Mouse (Mus musculus) forebrain, embryonic 11.5 days (tissue): Measurements from ENCODE around the gene Olfm2. TPM values are rescaled to one million over a fixed set of nuclear protein-coding genes. Genes with fewer than 3 reads are reported as not detected.
"Not testable (repeated sequence)": the region's sequence is repeated elsewhere in the genome, so short reads cannot be mapped to it uniquely, and the experiment has no call there.

ENCODE experiments used
- ATAC-seq: fragments of 200-750 bp; cut with Nextera tagmentation; replicated peaks from 2 replicates; pipeline ENCODE4 v1.8.0; 2017; ENCODE audit warnings: moderate TSS enrichment; ENCODE audit not compliant: low FRiP score
- DNase-seq: peaks from one replicate; pipeline ENCODE4 v3.0.0-alpha.2; 2017; ENCODE audit warnings: low spot score
- H3K27ac ChIP-seq: fragments of 300-500 bp; sonication (generic); 2 replicates; pipeline ENCODE4 v1.5.1; 2014; ENCODE audit warnings: low read depth, low read length
- H3K27me3 ChIP-seq: fragments of 300-500 bp; sonication (generic); 2 replicates; pipeline ENCODE4 v1.6.1; 2014; ENCODE audit warnings: mild to moderate bottlenecking, low read length, mixed read lengths; ENCODE audit not compliant: control insufficient read depth, insufficient read depth
- H3K36me3 ChIP-seq: fragments of 300-500 bp; sonication (generic); 2 replicates; pipeline ENCODE4 v1.6.1; 2014; ENCODE audit warnings: mild to moderate bottlenecking, low read length, moderate library complexity, mixed read lengths; ENCODE audit not compliant: control insufficient read depth, insufficient read depth
- H3K4me1 ChIP-seq: fragments of 300-500 bp; sonication (generic); replicated peaks from 2 replicates; pipeline ENCODE4 v1.6.1; 2014; ENCODE audit warnings: low read length, mixed read lengths; ENCODE audit not compliant: control insufficient read depth, insufficient read depth
- H3K4me2 ChIP-seq: fragments of 300-500 bp; sonication (generic); 2 replicates; pipeline ENCODE4 v1.6.1; 2014; ENCODE audit warnings: low read depth, mild to moderate bottlenecking, low read length, moderate library complexity, mixed read lengths; ENCODE audit not compliant: severe bottlenecking
- H3K4me3 ChIP-seq: fragments of 300-500 bp; sonication (generic); 2 replicates; pipeline ENCODE4 v1.5.1; 2014; ENCODE audit warnings: low read depth, low read length
- H3K9ac ChIP-seq: fragments of 300-500 bp; sonication (generic); 2 replicates; pipeline ENCODE4 v1.6.1; 2014; ENCODE audit warnings: low read length
- H3K9me3 ChIP-seq: fragments of 300-500 bp; sonication (generic); 2 replicates; pipeline ENCODE4 v1.6.1; 2016; ENCODE audit warnings: low read length, mixed read lengths; ENCODE audit not compliant: control insufficient read depth
- WGBS: fragments of 180-500 bp; shearing (Covaris S2); extraction: QIAGEN DNeasy Blood & Tissue Kit; methylation state at CpG from one replicate; pipeline ENCODE4 v1.1.7; 2014; 5-methylcytosine and 5-hydroxymethylcytosine counted together
- polyA plus RNA-seq: library from polyadenylated mRNA; unstranded; fragments of >200 nt; fragmentation: Nextera tagmentation; extraction: Ambion mirVana; gene quantifications from 2 replicates; pipeline ENCODE4 v1.2.1, GENCODE M21; 2014

The Olfm2 gene
- polyA plus RNA-seq, 1 experiment from 2014 or later = 15.4 TPM

- 8% methylated on average over 8 of the region's 8 CpGs for WGBS
- peaks cover 16% of the 10 kb centered on the region for H3K4me1 ChIP-seq
- H3K36me3 ChIP-seq = no peaks in the 10 kb centered on the region
- H3K9me3 ChIP-seq = no peaks in the 10 kb centered on the region
- H3K27ac ChIP-seq = peak overlapping the region; percentile 68
- H3K4me3 ChIP-seq = no peak overlapping the region
- no peak overlapping the region for H3K9ac ChIP-seq
- peak; percentile 69 for DNase-seq
- peaks cover 6% of the 10 kb centered on the region; the same call in 1 of the 2 replicates for H3K27me3 ChIP-seq
- H3K4me2 ChIP-seq = no peak overlapping the region
- ATAC-seq = peak; percentile 81
Measured at GRCm38 (mm10) chr9:20697466-20697865, 48.7 kb downstream of the Olfm2 start.

GRCm38 (mm10) chr9:20696107-20696712 is 49.9 kb downstream of the Olfm2 start:
- ATAC-seq = peak; percentile 13; the same call in 1 of the 2 replicates
- H3K27me3 ChIP-seq = peaks cover 6% of the 10 kb centered on the region; the same call in 1 of the 2 replicates

GRCm38 (mm10) chr9:20694721-20695235 is 51.4 kb downstream of the Olfm2 start:
- Histone ChIP-seq H3K36me3 (no peaks in the 10 kb centered on the region), H3K4me1 (peaks cover 17% of the 10 kb centered on the region)

More at GRCm38 (mm10) chr9:20696107-20696712, 49.9 kb downstream of the Olfm2 start:
- Histone ChIP-seq H3K9me3 (no peaks in the 10 kb centered on the region), H3K4me3 (no peak overlapping the region), H3K36me3 (no peaks in the 10 kb centered on the region), H3K27ac (no peak overlapping the region), H3K9ac (no peak overlapping the region), H3K4me2 (no peak overlapping the region), H3K4me1 (peaks cover 16% of the 10 kb centered on the region)
- DNase-seq = no peak
- 51% methylated on average over 5 of the region's 5 CpGs for WGBS

GRCm38 (mm10) chr9:20692863-20693262 is 53.3 kb downstream of the Olfm2 start:
- Histone ChIP-seq H3K9me3 (no peaks in the 10 kb centered on the region), H3K27ac (no peak overlapping the region), H3K27me3 (peaks cover 6% of the 10 kb centered on the region; the same call in 1 of the 2 replicates), H3K36me3 (no peaks in the 10 kb centered on the region), H3K4me1 (peaks cover 19% of the 10 kb centered on the region), H3K4me2 (no peak overlapping the region), H3K4me3 (no peak overlapping the region), H3K9ac (no peak overlapping the region)
- ATAC-seq (no peak), DNase-seq (no peak)
- 88% methylated on average over 3 of the region's 3 CpGs for WGBS

More at GRCm38 (mm10) chr9:20694721-20695235, 51.4 kb downstream of the Olfm2 start:
- Histone ChIP-seq H3K9me3 (no peaks in the 10 kb centered on the region), H3K27ac (no peak overlapping the region), H3K9ac (peak overlapping the region; percentile 41), H3K4me3 (peak overlapping the region; percentile 19), H3K27me3 (peaks cover 6% of the 10 kb centered on the region; the same call in 1 of the 2 replicates), H3K4me2 (peak overlapping the region; percentile 49)
- DNase-seq (no peak), ATAC-seq (no peak)
- 3% methylated on average over 25 of the region's 25 CpGs for WGBS

- not testable (repeated sequence) for H3K36me3 ChIP-seq, H3K27ac ChIP-seq, H3K9ac ChIP-seq, H3K4me3 ChIP-seq, DNase-seq, H3K4me2 ChIP-seq, H3K9me3 ChIP-seq, ATAC-seq, H3K27me3 ChIP-seq
- H3K4me1 ChIP-seq = peaks cover 11% of the 10 kb centered on the region; the same call in 1 of the 2 replicates
- WGBS = 87% methylated on average over 2 of the region's 2 CpGs
Measured at GRCm38 (mm10) chr9:20690449-20690848, 55.7 kb downstream of the Olfm2 start.

GRCm38 (mm10) chr9:20689913-20690312 is 56.2 kb downstream of the Olfm2 start:
- 0 out of 2 replicates have a peak overlapping the region, but pooled peaks have one; percentile 6 for H3K27ac ChIP-seq
- peaks cover 10% of the 10 kb centered on the region; the same call in 1 of the 2 replicates for H3K4me1 ChIP-seq
- no peak overlapping the region for H3K4me3 ChIP-seq
- peaks cover 3% of the 10 kb centered on the region; the same call in 1 of the 2 replicates for H3K27me3 ChIP-seq
- ATAC-seq (no peak), DNase-seq (no peak)
- no peaks in the 10 kb centered on the region for H3K36me3 ChIP-seq
- no peak overlapping the region for H3K9ac ChIP-seq
- H3K9me3 ChIP-seq = no peaks in the 10 kb centered on the region
- WGBS = 4% methylated on average over 4 of the region's 4 CpGs
- H3K4me2 ChIP-seq = no peak overlapping the region

GRCm38 (mm10) chr9:20689403-20689802 is 56.7 kb downstream of the Olfm2 start:
- WGBS = 83% methylated on average over 1 of the region's 1 CpGs
- no peak overlapping the region for H3K4me2 ChIP-seq
- DNase-seq (no peak), ATAC-seq (no peak)
- H3K4me3 ChIP-seq = no peak overlapping the region
- H3K36me3 ChIP-seq = no peaks in the 10 kb centered on the region
- H3K27me3 ChIP-seq = peaks cover 2% of the 10 kb centered on the region; the same call in 1 of the 2 replicates
- H3K27ac ChIP-seq = no peak overlapping the region
- no peak overlapping the region for H3K9ac ChIP-seq
- peaks cover 5% of the 10 kb centered on the region; the same call in 1 of the 2 replicates for H3K4me1 ChIP-seq
- H3K9me3 ChIP-seq = no peaks in the 10 kb centered on the region

GRCm38 (mm10) chr9:20685081-20685861 is 60.9 kb downstream of the Olfm2 start:
- Histone ChIP-seq H3K4me3 (no peak overlapping the region), H3K9ac (no peak overlapping the region), H3K9me3 (no peaks in the 10 kb centered on the region), H3K27me3 (no peaks in the 10 kb centered on the region; the same call in 1 of the 2 replicates), H3K4me1 (peaks cover 4% of the 10 kb centered on the region; the same call in 1 of the 2 replicates), H3K4me2 (no peak overlapping the region), H3K36me3 (no peaks in the 10 kb centered on the region), H3K27ac (no peak overlapping the region)
- DNase-seq = no peak
- WGBS = 66% methylated on average over 17 of the region's 17 CpGs
- no peak for ATAC-seq
